Mouse (Mus musculus): Measurements from ENCODE around the gene Timm50. TPM values are rescaled to one million over a fixed set of nuclear protein-coding genes. Genes with fewer than 3 reads are reported as not detected.

Gene Timm50
- polyA plus RNA-seq, 1 experiment: 44.6 TPM

DNA sequence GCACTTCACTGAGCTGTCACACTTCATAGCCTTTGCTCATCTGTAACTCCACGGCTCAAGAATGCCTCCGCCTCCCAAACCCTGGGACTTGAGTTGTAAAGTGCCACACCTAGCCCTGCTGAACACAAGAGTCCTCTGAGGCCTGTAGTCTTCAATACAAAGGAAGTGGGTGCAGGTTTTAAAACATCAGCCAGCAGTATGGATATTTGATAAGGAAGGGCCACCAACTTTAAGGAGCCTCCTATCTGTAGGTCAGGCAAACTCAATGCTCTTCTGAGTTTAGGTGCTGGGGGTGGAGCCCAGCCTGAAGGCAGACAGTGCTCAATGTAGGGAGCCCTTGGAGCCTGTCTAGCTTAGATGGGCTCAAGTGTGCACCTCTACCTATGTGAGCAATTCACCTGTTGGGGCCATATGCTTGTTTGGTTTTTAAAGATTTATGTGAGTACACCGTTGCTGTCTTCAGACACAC lies 42.3 kb upstream of the Timm50 start:
- no peak for TF ChIP-seq CTCF (IDR thresholded peaks at IDR 0.05; ENCODE audit: control insufficient read depth, insufficient read depth, low read length)
- no peak for TF ChIP-seq POLR2A (IDR thresholded peaks at IDR 0.05; ENCODE audit: borderline replicate concordance, control insufficient read depth, low read depth, low read length)
- H3K27ac ChIP-seq (ENCODE audit: control insufficient read depth, insufficient read depth, low read depth, low read length, poor library complexity): no peak overlapping the region
- no peaks in the 10 kb centered on the region; the same call in 1 of the 2 replicates for H3K4me1 ChIP-seq (ENCODE audit: control insufficient read depth, insufficient read depth, low read length)
- no peak overlapping the region for H3K4me3 ChIP-seq (replicated peaks; ENCODE audit: control insufficient read depth, low read depth, low read length)
- WGBS: 85% methylated on average over 3 of the region's 3 CpGs

DNA sequence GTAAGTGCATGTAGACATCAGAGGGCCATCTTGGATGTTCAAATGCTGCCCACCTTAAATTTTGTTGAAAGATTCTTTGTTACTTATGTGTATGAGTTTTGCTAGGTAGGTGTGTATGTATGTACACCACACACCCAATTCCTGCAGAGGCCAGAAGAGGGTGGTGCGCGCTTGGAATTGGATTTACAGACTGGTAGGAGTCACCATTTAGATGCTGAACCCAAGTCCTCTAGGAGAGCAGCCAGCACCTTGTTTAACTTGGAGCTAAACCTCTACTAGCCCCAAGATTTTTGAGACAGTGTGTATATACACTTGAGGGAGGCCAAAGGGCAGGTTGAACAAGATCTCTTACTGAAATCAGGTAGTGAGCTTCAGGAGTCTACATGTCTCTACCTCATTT lies 41.4 kb upstream of the Timm50 start:
- TF ChIP-seq POLR2A (IDR thresholded peaks at IDR 0.05; ENCODE audit: borderline replicate concordance, control insufficient read depth, low read depth, low read length) (no peak), CTCF (IDR thresholded peaks at IDR 0.05; ENCODE audit: control insufficient read depth, insufficient read depth, low read length) (no peak)
- H3K4me3 ChIP-seq (replicated peaks; ENCODE audit: control insufficient read depth, low read depth, low read length): no peak overlapping the region
- 93% methylated on average over 2 of the region's 2 CpGs for WGBS
- no peak overlapping the region for H3K27ac ChIP-seq (ENCODE audit: control insufficient read depth, insufficient read depth, low read depth, low read length, poor library complexity)
- no peaks in the 10 kb centered on the region; the same call in 1 of the 2 replicates for H3K4me1 ChIP-seq (ENCODE audit: control insufficient read depth, insufficient read depth, low read length)

DNA sequence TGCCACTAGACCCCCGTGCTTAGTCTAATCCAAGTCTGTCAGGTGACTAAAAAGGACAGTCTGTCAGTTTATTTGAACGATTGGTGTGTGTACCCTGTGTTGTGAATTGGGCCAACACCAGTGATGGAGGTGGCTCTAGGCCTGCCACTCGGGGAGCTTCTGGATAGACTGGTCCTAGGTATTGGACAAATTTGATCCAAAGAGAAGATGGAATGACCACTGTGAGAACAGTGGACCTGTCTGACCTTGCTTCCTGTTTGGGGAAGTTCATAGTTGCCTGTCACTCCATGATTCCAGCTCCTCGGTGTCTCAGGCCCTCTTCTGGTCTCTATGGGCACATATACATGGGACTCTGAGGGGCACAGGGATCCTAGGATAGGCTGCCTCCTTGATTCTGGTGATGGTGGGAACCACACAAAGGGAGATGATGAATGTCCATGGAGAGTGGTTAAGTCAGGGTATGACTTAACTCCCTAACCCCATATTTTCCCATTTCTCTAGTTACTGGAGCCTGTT lies 39.9 kb upstream of the Timm50 start:
- Histone ChIP-seq H3K27ac (ENCODE audit: control insufficient read depth, insufficient read depth, low read depth, low read length, poor library complexity) (no peak overlapping the region), H3K4me3 (replicated peaks; ENCODE audit: control insufficient read depth, low read depth, low read length) (peak overlapping the region; percentile 76), H3K4me1 (ENCODE audit: control insufficient read depth, insufficient read depth, low read length) (no peaks in the 10 kb centered on the region)
- no peak for TF ChIP-seq POLR2A (IDR thresholded peaks at IDR 0.05; ENCODE audit: borderline replicate concordance, control insufficient read depth, low read depth, low read length)
- WGBS: 9% methylated on average over 4 of the region's 4 CpGs

DNA sequence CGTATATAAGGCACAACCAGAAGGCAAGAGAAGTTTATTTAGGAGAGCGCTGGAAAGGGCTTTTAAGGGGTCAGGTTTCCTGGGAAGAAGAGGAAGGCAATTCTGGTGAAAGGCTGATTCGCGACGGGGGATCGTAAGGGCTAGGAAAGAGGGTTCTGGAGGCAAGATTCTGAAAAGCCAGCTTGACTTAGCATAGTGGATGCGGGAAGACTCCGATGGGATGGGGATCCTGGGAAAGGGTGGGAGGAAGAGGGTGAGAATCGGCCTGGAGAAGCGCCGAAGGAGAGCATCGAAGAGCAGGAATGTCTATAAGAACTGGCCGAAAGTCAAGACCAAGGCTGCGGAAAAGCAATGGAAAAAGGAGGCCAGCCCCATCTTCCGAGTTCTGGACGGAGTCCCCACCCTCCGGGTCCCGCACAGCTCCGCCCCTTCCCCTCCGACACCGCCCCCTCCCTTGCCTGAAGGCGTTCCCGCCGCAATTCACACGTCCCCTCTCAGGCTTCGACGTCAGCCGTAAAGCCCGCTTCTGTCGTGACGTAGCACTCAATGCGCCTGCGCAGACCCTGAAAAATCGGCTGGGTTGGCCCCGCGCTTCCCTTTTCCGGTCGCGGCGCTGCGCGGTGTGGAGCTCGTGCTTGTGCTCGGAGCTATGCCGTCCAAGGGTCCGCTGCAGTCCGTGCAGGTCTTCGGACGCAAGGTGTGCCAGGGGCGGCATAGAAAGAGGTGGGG lies 38.4 kb upstream of the Timm50 start, which contains the start of gene Rps16:
Gene Rps16 (plus strand): TSS at position 498 of the 729 bp plus-strand sequence.
- WGBS: 1% methylated on average over 50 of the region's 50 CpGs
- peak within 1 kb of the TSS; percentile 56 for H3K27ac ChIP-seq (ENCODE audit: control insufficient read depth, insufficient read depth, low read depth, low read length, poor library complexity)
- TF ChIP-seq CTCF (IDR thresholded peaks at IDR 0.05; ENCODE audit: control insufficient read depth, insufficient read depth, low read length) (no peak), POLR2A (IDR thresholded peaks at IDR 0.05; ENCODE audit: borderline replicate concordance, control insufficient read depth, low read depth, low read length) (peak; percentile 58; the same call in 1 of the 2 replicates)

DNA sequence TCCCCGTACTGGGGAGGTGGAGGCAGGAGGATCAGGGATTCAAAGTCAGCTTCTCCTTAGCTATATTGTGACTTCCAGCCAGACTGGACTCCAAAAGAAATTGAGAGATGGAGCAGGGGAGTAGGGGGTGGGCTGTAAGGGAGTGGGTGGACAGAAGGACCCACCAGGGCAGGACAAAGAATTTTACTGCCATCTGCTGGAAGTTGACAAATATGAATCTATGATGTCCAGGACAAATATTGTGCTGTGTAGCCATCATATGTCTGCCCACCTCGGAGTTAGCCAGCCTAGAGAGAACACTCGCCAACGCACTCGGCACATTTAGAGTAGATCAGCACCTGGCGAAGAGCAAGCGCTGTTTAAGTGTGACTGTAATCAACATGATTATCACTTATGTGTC lies 36.7 kb upstream of the Timm50 start:
- H3K4me3 ChIP-seq (replicated peaks; ENCODE audit: control insufficient read depth, low read depth, low read length): no peak overlapping the region
- H3K27ac ChIP-seq (ENCODE audit: control insufficient read depth, insufficient read depth, low read depth, low read length, poor library complexity): no peak overlapping the region
- H3K4me1 ChIP-seq (ENCODE audit: control insufficient read depth, insufficient read depth, low read length): no peaks in the 10 kb centered on the region
- TF ChIP-seq CTCF (IDR thresholded peaks at IDR 0.05; ENCODE audit: control insufficient read depth, insufficient read depth, low read length) (no peak), POLR2A (IDR thresholded peaks at IDR 0.05; ENCODE audit: borderline replicate concordance, control insufficient read depth, low read depth, low read length) (no peak)
- 76% methylated on average over 7 of the region's 7 CpGs for WGBS

More for the DNA sequence above, 38.4 kb upstream of the Timm50 start, which contains the start of gene Rps16:
- no peaks in the 10 kb centered on the region for H3K4me1 ChIP-seq (ENCODE audit: control insufficient read depth, insufficient read depth, low read length)
- peak within 1 kb of the TSS; percentile 76 for H3K4me3 ChIP-seq (replicated peaks; ENCODE audit: control insufficient read depth, low read depth, low read length)

DNA sequence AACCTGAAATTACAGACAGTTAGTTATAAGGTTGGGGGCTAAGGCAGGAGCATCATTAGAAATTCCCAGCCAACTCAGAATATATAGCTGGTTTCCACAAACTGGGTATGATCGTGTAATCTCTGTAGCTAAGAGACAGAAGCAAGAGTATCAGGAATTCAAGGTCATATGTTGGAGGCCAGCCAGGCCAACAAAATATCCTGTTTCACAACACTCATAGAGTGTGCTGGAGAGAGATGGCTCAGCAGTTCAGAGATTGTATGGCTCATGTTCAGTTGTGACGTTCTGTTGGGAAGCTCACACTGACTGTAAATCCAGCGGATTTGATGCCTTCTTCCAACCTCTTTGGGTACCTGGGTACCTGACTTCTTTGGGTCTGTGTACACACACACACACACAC lies 35.9 kb upstream of the Timm50 start:
- WGBS: 26% methylated on average over 3 of the region's 3 CpGs
- Histone ChIP-seq H3K4me1 (ENCODE audit: control insufficient read depth, insufficient read depth, low read length) (no peaks in the 10 kb centered on the region), H3K27ac (ENCODE audit: control insufficient read depth, insufficient read depth, low read depth, low read length, poor library complexity) (no peak overlapping the region; the same call in 1 of the 2 replicates), H3K4me3 (replicated peaks; ENCODE audit: control insufficient read depth, low read depth, low read length) (no peak overlapping the region)
- TF ChIP-seq POLR2A (IDR thresholded peaks at IDR 0.05; ENCODE audit: borderline replicate concordance, control insufficient read depth, low read depth, low read length) (no peak), CTCF (IDR thresholded peaks at IDR 0.05; ENCODE audit: control insufficient read depth, insufficient read depth, low read length) (no peak)

DNA sequence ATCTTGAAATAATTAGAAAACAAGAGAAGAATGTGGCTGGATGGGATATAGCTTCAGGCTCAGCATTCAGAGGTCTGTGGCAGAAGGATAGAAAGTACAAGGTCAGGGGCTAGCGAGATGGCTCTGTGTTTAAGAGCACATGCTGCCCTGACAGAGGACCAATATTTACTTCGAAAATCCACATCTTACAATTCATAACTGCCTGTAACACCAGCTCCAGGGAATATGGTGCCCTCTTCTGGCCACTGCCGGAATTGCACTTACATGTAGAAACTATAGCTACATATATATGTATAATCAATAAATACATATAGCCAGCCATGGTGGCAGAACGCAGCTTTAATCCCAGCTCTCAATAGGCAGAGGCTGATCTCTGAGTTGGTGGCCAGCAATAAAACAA lies 32.8 kb upstream of the Timm50 start:
- TF ChIP-seq CTCF (IDR thresholded peaks at IDR 0.05; ENCODE audit: control insufficient read depth, insufficient read depth, low read length): peak; percentile 58
- no peak for TF ChIP-seq POLR2A (IDR thresholded peaks at IDR 0.05; ENCODE audit: borderline replicate concordance, control insufficient read depth, low read depth, low read length)
- WGBS: 2% methylated on average over 4 of the region's 4 CpGs
- no peak overlapping the region for H3K4me3 ChIP-seq (replicated peaks; ENCODE audit: control insufficient read depth, low read depth, low read length)
- H3K27ac ChIP-seq (ENCODE audit: control insufficient read depth, insufficient read depth, low read depth, low read length, poor library complexity): no peak overlapping the region
- H3K4me1 ChIP-seq (ENCODE audit: control insufficient read depth, insufficient read depth, low read length): no peaks in the 10 kb centered on the region

DNA sequence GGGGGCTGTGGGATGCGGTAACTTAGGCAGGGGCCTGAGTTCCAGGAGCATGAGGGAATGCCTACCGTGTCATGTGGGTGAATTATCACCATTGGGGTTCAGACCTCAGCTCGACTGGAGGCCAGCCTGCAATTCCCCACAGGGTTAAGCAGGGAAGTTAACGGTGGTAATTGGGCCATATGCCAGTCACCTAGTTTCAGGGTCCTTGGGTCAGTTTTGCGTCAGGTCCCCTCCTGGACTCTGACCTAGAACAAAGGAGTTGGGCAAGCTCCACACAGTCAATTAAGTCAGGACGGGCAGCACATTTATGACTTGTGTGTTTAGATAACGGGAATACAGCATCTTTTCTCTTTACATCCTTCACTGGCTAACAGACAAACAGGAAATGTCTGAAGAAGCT lies 29.5 kb upstream of the Timm50 start:
- no peak for TF ChIP-seq CTCF (IDR thresholded peaks at IDR 0.05; ENCODE audit: control insufficient read depth, insufficient read depth, low read length)
- H3K4me1 ChIP-seq (ENCODE audit: control insufficient read depth, insufficient read depth, low read length): no peaks in the 10 kb centered on the region
- 63% methylated on average over 7 of the region's 7 CpGs for WGBS
- H3K27ac ChIP-seq (ENCODE audit: control insufficient read depth, insufficient read depth, low read depth, low read length, poor library complexity): no peak overlapping the region
- no peak overlapping the region for H3K4me3 ChIP-seq (replicated peaks; ENCODE audit: control insufficient read depth, low read depth, low read length)

All from bone marrow, adult 2 months (tissue).